Mouse (Mus musculus): ENCODE measurements around the gene Ccdc152.
A peak's percentile ranks its signal among the peaks of the same experiment; 100 is the strongest.
"Not testable (repeated sequence)": the region's sequence is repeated elsewhere in the genome, so short reads cannot be mapped to it uniquely, and the experiment has no call there.

Gene Ccdc152

GRCm38 (mm10) chr15:3279242-3279641 is 24.1 kb downstream of the Ccdc152 start:
- DNase-seq (ENCODE audit: low read depth, low spot score) = no peak

DNA sequence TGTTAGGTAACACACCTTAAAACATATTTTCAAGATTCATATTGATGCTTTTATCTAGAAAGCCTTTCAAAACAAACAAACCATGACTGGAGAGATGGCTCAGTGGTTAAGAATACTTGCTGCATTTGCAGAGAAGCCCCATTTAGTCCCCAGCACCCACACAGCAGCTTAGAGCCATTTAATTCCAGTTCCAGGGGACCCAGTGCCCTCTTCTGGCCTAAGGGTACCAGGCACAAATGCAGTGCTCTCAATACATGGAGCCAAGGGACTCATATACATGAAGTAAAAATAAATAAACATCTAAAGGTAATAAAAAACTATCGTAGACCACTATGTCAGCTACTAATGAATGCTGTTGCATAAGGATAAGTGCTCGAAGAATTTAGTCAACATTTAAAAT is 25.9 kb downstream of the Ccdc152 start:
- no peak for DNase-seq (ENCODE audit: low read depth, low spot score)

DNA sequence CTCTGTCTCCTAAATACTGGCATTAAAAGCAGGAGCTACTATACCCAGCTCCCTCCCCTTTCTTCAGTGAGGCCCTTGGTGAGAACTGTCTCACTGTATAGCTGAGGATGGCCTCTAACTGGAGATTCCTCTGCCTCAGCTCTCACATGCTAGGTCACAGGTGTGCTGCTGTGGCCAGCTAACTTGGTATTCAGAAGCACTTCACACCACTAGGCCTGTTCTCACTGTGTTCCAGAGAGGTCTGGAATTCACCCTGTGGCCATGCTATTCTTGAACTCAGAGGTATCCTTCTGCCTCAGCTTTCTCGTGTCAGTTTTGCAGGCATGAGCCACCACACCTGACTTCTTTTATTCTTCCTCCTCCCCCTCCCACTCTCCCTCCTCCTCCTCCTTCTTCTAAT is 30.1 kb downstream of the Ccdc152 start:
- no peak for DNase-seq (ENCODE audit: low read depth, low spot score)

DNA sequence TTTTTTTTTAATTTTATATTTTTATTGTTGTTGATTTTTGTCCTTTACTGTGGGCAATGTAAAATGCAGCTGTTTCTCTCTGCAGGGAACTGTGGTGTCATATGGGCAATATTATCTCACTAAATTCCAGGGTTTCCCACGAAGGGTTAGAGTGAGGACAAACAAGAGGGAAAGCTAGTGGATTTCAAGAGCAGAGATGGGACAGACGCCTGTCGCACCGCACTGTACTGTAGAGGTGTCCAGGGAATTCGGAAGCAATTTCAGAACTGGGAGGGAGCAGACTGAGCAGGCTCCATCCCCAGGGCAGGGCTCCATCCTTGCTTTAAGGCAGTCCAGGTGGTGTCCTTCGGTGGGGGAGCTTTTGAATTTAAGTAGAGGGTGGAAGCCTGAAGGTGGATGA is 32.1 kb downstream of the Ccdc152 start:
- no peak for DNase-seq (ENCODE audit: low read depth, low spot score)

DNA sequence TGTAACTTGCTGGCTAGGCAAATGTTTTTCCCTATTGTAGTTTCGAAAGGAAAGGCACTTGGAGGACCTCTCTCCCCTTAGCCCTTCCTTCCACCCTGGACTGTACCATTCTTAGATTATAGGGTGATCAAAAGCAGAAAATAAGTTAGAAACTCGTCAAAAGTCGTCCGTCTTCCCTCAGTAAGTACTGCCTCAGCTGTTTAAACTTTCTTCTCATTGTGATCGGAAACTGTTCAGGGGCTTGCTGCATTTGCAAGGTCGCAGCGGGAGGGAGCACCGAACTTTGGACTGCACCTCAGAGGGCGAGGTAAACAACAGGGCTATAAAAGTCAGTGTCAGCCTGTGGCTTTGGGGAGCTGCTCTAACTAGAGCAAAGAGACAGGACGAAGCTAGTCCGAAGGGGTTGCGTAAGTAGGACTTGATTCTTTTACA is 32.7 kb downstream of the Ccdc152 start:
- DNase-seq (ENCODE audit: low read depth, low spot score) = peak; percentile 50

GRCm38 (mm10) chr15:3269996-3270645 is 33.2 kb downstream of the Ccdc152 start:
- DNase-seq (ENCODE audit: low read depth, low spot score) = no peak

- DNase-seq (ENCODE audit: low read depth, low spot score) = no peak
These were observed 33.8 kb downstream of the Ccdc152 start for GRCm38 (mm10) chr15:3269496-3269895.

GRCm38 (mm10) chr15:3268247-3268646 is 35.1 kb downstream of the Ccdc152 start, which contains the start of gene Selenop:
Gene Selenop, plus strand, starts transcription at chr15:3268547.
- peak; percentile 15 for DNase-seq (ENCODE audit: low read depth, low spot score)

- no peak for DNase-seq (ENCODE audit: low read depth, low spot score)
These were observed 38.5 kb downstream of the Ccdc152 start for GRCm38 (mm10) chr15:3264828-3265227.

DNA sequence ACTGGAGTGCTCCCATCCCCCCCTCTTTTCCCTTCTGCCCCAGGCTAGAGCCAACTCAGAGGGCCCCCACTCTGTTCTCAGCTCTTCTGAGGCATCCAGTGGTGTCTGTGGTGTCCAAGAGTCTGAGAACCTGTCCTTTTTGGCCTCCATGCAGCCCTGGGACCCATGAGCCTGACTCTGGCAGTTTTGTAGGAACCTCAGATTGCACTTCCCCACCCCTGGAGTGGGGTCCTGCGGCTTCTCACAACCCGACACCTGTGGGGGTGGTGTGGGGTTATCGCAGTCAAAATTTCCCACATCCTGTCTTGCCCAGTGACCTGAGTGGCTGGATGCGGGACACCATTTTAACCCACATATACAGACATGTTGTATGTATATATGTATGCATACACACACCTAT is 39.0 kb downstream of the Ccdc152 start:
- no peak for DNase-seq (ENCODE audit: low read depth, low spot score)

- DNase-seq (ENCODE audit: low read depth, low spot score) = no peak
These were observed 40.4 kb downstream of the Ccdc152 start for GRCm38 (mm10) chr15:3262883-3263282.

GRCm38 (mm10) chr15:3260309-3260708 is 43.0 kb downstream of the Ccdc152 start:
- DNase-seq (ENCODE audit: low read depth, low spot score) = no peak

DNA sequence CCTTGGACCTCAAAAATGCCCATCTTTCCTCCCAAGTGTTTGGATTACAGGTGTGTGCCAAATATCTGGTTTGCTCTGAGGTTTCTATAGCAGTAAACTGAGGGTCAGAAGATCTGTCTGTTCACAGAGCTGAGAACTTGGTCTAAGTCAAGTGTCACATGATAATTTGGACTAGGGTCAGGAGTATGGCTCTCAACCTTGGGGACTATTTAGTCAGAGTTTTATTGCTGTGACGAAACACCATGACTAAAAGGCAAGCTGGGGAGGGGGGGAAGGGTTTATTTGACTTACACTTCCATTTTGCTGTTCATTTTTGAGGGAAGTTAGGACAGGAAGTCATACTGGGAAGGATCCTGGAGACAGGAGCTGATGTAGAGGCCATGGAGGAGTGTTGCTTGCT is 44.3 kb downstream of the Ccdc152 start:
- DNase-seq (ENCODE audit: low read depth, low spot score) = no peak

- DNase-seq (ENCODE audit: low read depth, low spot score) = no peak
These were observed 51.6 kb downstream of the Ccdc152 start for GRCm38 (mm10) chr15:3251718-3252067.

- DNase-seq (ENCODE audit: low read depth, low spot score) = no peak
These were observed 52.2 kb downstream of the Ccdc152 start for GRCm38 (mm10) chr15:3251031-3251717.

GRCm38 (mm10) chr15:3250620-3251019 is 52.7 kb downstream of the Ccdc152 start:
- no peak for DNase-seq (ENCODE audit: low read depth, low spot score)

DNA sequence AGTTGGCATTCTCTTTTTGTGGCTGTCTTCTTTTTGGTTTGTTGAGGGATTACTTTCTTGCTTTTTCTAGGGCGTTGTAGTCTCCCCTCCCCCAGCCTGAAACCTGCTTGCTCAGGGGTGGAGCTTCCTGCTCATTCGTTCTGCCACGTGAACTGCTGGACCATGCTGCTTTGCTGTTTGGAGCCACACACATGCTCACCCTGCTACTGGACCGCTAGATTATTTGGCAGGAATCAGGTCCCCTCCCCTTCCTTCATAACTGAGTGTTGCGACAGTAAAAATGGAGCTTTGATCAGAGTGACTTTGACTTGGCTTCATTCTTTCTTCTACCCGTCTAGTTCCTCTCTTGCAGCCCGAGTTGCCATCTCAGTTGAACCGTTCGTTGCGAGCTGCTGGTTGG is 58.3 kb downstream of the Ccdc152 start:
- DNase-seq (ENCODE audit: low read depth, low spot score) = not testable (repeated sequence)

DNA sequence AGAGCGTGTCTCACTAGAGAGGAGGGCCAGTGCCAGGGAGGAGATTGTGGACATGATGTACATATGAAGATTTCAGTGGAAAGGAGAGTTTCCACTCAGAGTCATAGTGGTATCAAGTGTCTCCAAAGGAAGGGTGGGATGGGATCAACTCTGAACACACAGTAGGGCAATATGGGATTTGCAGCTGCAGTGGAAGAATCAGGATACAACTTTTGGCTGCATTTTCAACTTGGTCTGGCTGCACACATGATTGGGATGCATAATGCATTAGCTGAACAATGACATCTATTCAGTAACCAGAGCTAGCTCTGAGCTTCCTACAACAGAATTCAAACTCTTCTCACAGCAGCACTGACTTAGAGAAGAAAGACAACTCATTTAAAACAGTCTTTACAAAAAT is 65.4 kb downstream of the Ccdc152 start:
- DNase-seq (ENCODE audit: low read depth, low spot score) = peak; percentile 49

DNA sequence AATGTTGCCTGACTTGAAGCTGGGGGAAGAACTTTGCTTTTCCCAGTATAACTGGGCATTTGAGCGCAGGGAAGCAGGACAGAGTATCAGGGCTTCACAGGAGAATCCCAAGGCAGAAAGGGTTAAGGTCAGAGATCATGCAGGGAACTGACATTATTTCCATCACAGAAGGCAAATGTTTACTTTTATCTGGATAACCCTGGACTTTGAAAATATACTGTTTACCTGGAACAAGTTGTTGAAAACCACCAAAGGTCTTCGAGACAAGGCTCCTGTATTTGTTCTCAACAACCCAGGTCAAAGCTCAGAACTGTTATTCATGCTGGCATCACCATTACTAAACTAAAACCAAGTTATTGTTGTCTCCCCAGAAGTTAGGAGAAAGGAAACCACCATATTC is 67.0 kb downstream of the Ccdc152 start:
- no peak for DNase-seq (ENCODE audit: low read depth, low spot score)

DNA sequence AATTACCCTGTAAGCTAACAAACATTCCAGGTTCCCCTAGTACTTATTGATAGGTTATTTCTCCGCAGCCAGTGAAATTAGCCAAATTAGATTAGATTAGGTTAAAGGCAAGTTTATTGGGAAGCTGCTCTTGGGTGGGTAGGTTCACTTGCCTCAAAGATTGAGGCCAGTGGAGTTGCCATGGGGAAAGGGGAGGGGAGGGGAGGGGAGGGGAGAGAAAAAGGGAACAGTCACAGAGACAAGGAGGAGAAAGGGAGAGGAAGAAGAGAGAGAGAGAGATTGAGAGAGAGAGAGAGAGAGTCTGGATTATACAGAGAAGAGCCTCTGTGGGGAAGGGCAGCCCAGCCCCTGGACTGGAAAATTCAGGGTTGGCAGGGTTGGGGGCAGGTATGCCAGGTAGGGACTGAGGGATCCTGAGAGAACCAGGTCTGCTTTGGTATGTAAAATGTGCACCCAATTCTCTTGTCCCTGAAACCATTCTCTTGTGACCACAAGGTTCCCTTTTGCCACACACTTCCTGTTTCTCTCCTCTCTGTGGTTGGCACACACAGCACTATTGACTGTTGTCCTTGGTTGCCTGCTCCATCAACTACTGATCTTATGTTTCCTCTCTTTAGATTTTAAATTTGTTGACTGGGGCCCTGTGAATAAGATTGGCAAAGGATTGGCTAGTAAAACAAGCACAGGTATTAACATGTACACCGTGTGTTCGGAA is 69.3 kb downstream of the Ccdc152 start:
- DNase-seq (ENCODE audit: low read depth, low spot score) = no peak

DNA sequence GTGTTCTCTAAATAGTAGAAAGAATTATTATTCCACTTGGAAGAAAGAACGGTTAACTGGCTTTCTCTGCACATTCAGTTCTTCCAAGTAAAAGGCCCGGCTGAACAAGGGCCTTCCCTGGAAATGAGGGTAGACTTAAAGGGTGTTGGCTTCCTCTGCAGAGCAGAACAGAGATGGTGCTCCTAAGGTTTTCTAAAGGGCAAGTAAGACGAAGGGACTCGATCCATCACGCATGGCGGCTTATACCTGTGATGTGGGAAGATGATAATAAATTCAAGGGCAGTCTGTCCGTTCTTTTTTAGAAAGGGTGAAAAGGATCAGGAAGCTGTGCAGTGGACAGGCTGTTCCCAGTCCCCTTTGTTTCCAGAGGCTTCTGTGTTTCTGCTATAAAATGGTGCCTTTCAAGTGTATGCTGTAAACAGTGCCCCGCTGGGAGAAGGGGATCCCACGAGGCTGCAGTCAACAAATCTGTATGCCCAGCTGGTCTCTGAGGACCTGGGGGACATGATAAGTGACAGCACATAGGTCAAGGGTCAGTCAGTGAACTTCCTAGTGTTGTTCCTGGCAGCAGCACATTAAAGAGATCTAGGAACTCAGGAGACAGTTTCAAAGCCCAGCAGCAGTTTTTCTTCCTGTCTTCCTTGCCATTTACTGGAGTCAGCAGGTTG is 71.0 kb downstream of the Ccdc152 start:
- DNase-seq (ENCODE audit: low read depth, low spot score) = no peak

DNA sequence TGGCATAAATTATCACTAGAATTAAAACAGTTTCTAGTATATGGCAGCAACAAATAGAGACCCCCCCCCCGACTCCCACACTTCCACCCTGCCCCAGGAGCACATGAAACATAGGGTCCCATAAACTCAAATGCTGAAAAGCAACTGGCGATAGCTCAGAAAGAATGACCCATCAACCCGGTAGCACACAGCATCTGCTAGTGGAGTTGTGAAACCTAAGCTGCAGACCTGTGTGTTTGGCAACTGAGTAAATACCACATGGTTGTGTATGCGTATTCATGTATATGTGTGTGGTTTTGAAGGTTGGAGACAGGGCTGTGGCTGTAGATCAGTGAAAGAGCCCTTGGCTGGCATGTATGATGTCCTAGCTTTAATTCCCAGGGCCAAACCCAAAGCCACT is 72.3 kb downstream of the Ccdc152 start:
- DNase-seq (ENCODE audit: low read depth, low spot score) = no peak

Measured in telencephalon, adult 2 months (tissue).